Mouse (Mus musculus) left cerebral cortex, adult 18-20 months (tissue): ENCODE measurements around the gene Rfx2. TPM values are rescaled to one million over a fixed set of nuclear protein-coding genes. Genes with fewer than 3 reads are reported as not detected.

Experiments
- DNase-seq, 2 experiments: peaks; one replicate each; pipeline ENCODE4 v3.0.0; 2021 to 2022; ENCODE audit warnings: low spot score in 2 of 2, mixed read lengths in 1 of 2
- total RNA-seq, 2 experiments: library from RNA; stranded (reverse); gene quantifications; 2 replicates each; pipeline ENCODE4 v1.2.3; 2021

Gene Rfx2
- total RNA-seq, 2 experiments from 2014 or later, result 2.6 to 2.7 TPM

DNA sequence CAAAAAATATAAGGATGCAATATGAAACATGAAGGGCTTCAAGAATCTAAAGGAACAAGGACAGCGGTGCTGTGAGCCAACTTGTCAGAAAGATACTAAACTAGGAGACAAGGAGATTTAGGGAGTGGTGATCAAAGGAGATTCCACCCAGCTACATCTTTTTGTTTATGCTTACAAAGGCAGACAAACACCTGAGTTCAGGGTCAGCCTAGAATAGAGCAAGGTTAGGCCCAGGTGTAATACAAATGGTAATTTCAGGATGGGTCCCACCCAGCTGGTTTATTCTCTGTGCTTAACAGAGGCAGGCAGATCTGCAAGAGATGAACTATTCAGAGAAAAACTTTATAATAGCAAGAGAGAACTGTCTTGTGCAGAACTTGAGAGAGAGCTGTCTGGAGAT is 2.6 kb upstream of the Rfx2 start:
- DNase-seq, result no peak

DNA sequence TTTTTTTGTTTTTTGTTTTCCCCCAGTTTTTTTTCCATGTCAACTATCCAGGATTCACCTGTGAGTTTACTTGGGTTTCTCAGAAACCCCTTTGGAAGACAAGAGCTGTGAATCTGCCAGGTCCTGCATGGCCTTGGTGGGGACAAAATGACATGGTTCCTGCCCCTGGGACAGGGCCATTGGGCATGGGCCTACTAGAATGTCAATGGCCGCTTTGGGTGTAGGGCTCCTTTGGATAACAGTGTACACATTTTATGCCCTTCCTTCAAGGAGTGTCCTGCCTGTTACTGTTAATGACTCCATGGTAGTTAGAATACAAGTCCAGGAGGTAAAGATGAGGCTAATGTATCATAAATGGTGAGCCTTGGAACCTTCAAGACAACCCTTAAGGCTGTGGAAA is 2.1 kb upstream of the Rfx2 start:
- no peak for DNase-seq

DNA sequence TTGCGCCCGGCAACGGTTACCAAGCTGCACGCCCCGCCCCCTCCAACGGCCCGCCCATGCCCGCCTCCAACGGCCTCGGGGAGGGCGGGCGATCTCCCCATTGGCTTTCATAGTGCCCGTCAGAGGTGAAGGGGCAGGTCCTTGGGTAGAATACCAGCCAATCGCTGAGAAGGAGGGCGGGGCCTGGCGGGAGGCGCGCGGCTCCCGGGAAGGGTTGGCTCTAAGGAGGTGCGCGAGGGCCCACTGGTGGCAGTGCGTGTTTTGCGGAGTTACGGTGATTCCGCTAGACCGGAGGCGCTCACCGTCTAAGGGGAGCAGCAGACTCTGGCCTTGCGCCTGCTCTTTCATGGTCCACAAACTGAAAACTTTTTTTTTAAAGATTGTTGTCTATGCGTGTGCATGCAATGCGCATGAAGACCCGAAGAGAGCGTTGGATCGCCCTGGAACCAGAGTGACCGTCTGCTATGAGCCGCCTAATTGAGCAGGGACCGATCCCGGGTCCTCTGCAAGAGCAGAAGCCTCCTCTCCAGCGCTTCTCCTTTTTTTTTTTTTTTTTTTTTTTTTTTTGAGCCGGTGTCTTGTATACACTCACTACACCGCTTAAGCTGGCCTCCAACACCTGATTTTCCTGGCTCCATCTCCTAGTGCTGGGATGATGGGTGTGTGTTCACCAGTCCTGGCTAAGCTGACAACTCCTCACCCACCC is 451 bp upstream of the Rfx2 start:
- peak; percentile 97 to 98 for DNase-seq

DNA sequence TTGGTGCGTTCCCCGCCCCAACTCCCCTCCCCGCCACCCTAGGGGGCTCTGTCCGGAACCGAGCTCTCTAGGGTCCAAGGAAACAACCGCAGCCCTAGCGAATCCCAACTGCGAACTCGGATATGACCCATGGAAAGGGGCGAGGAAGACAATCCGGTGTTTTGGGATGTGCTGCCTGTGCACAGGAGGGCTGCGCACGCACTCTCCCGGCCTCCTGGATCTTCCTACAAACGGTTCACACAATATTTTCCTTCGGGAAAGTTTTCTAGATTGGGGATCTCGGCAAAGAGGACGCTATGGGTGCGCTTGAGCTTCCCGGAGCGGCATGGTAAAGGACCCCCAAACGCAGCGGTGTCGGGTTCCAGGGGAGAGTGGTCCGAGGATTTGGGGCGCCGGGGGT is 1.0 kb downstream of the Rfx2 start:
- DNase-seq, result no peak

DNA sequence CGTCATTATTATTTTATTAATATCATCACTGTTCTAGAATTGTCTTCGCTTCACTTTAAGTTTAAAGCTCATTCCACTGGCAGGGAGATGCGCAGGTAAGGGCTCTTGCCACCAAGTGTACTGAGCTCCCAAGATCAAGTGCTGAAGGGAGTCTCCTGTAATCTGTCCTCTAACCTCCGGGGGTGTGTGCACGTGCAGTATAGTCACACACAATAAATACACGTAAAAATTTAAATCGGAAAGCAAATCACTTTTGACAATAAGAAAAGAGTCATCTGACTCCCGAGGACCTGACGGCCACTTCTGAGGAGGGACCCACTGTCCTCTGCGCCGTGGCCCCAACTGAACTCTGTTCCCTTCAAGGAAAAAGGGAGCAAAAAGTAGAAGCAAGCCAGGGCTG is 1.6 kb downstream of the Rfx2 start:
- no peak for DNase-seq

DNA sequence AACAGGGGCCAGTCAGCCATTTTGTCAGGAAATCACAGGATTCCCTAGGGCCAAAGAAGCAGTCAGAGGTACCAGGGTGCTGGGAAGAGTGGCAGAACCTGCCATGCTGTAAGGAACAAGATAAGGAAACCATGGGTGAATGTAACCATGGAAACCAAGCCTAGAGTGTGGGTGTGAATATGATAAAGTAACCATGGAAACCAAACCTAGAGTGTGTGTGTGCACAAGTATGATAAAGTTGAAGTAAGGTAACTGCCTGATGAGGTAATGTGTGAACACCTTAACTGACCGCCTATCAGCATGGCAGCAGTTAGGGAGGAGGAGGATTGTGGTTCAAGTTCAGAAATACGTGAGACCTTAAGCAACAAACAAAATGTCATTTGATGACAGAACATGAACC is 4.1 kb downstream of the Rfx2 start:
- no peak for DNase-seq

DNA sequence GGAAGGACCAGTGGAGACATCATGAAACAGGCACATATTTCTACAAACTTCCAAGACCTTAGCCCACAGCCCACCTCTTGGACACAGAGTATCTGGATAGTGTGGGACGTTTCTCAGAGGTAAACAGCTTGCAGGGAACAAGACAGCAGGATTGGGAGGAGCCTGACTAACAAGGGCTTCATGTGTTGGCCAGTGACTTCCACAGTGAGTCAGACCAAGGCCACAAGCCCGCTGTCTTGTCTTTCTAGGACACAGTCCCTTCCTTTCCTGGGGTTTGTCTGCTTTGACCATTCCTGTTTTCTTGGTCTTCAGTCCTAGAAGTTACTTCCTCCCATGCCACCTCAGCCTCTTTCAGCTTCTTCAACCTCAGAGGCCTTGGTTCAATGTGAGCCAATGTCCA is 7.5 kb downstream of the Rfx2 start:
- DNase-seq, result no peak

DNA sequence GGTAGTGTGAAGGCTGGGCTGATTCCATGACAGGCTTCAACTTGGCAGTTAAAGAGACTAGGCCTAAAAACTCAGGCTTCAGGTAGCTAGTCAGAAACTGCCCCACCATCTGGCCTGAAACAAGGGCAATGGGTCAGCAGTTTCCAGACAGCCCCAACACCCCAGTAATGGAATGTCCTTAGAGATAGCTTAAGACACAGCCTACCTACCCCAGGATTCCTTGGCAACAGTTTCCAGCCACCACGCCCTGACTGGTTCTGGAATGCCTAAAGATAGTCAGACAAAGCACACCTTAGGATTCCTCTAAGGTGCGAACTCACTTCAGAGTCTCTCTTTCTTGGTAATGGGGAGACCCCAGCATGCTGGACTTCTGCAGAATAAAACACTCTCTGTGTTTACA is 8.4 kb downstream of the Rfx2 start:
- no peak for DNase-seq

DNA sequence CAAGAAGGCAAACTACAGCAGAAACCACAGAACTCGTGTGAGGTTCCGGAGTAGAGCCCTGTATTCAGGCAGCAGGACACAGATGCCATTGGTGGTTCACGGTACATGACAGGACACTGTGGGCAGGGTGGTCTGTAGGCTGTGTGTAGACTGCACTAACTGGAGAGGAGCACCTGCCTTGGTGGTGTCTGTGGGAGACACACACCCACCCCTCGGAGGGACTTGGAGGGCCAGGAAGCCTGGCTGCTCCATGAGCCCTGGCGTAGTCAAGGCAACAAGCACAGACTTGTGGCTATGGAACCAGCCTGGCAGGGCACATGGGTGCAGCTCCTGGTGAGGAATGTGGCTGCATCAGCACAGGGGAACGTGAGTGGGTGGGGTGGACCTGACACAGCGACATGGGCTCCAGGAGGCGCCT is 11.1 kb downstream of the Rfx2 start:
- DNase-seq, result peak in 1 of 2 experiments; percentile 36

DNA sequence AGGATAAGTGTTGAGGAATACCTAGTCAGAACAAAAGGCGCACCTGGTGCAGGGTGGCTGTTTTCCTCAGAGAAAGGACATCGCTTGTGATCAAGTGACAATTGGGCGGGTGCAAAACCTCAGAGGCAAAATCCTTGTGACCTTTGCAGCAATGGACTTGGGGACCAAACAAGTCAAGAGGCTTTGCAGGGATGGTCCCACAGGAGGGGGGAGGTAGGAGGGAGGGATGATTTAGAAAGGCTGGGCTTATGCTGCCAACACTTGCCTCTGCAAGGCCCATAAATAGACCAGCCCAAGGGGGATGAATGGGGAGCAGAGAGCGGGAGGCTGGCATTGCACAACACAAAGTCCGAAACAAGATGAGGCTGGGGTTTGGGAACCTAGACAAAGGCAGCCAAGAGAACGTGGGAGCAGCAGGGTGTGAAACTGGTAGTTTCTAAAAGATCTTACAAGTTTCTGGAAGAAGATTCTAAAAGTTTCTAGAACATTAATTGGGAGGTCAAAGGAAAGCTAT is 11.7 kb downstream of the Rfx2 start:
- DNase-seq, result no peak

DNA sequence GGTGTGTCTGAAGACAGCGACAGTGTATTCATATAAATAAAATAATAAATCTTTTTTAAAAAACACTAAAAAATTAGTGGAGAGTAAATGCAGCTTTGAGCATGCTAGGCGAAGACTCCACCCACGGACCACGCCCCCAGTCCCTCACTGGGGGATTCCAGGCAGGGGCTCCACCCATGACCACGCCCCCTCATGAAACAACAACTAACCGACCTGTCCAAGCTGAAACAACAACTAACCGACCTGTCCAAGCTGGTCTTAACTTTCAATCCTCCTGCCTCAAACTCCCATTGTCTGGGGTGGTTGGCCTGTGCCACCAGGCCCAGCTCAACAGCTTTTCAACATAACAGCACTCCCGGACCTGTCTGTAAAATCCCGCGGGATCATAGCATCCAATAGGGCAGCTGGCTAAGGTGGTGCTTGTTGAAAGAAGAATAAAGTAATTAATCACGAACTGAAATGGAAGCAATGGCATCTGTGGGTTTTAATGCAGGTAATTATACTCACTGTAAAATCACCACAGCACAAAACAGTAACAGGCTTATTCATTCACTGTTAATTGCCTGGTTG is 12.7 kb downstream of the Rfx2 start:
- no peak for DNase-seq

DNA sequence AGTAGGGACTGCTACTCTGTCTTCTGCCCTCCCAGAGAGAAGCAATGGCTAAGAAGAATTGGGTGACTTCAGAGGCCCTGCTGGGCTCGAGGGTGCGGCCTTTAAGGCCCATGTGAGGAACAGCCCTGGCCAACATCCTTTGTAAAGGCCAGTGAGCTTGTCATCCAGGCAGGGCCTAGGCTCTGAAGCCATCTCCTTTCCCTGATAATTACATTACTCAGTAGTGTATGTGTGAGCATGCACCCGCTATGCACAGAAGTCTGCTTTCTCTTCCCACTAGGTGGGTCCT is 15.8 kb downstream of the Rfx2 start:
- no peak for DNase-seq

DNA sequence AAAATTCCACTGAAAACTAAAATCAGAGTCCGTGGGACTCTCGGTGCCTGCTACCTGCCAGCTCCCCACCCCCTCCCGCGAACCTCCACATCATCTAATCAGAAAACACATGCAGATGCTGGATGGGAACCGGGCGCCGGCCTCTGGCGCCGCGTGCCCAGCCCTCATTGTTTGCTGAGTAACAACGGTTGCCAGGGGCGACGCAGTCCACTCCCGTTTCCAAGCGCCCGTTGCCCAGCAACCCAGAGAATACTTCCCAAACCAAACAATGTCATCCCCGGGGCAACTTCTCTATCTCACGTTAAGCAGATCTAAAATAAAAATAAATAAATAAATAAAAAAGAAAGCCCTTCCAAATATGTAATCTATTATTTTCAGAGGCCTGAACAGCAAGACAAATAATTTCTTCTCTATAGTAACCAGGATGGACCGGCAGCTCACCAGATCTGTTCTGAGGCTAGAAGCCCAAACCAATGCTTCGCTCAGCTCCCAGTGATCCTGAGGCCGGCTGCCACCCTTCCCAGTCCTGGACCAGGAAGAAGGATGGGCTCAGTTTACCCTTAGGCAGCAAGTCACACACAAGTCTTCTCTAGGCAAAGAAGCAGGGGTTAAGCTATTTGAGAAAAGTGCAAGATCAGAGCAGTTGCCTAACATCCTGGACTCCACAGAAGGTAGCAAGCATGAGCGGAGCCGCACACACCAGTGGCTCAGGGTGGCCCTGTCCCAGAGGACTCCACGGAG is 16.3 kb downstream of the Rfx2 start:
- peak; percentile 71 to 82 for DNase-seq

DNA sequence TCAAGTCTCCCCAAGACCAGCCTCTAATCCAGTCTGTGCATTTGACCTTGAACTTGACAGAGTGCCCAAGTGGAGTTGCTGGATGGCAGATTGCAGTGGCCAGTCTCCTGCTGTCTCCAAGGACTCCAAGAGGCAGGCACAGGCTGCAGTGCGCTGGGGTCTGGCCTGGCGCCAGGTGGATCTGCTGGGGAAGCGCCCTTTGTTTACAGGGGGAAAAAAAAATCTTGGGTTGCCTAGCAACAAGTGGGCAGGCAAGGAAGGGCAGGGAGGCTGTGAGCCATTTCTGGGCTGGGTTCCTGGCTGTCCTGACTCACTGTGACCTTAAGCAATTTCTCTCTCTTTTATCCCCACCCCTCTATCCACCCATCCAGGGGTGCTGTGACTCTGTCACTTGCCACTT is 20.6 kb downstream of the Rfx2 start:
- DNase-seq, result peak; percentile 57 to 65

DNA sequence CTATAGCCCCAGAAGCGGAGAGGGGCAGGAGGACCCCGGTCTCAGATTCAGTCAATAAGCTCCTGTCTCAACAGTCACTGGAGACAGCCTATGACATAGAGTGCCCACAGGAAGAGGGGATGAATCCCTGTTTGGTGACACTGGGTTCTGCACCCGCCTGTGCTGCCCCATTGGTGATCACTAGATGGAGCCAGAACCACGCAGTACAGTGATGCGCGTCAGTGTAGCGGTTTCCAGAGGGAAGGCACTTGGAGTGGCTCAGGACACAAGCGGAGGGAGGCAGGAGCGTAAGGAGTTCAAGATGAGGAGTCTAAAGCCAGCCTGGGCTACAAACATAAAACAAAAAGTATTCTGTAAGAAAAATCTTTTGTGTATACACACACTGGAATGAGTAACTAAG is 22.3 kb downstream of the Rfx2 start:
- DNase-seq, result peak; percentile 84 to 86

DNA sequence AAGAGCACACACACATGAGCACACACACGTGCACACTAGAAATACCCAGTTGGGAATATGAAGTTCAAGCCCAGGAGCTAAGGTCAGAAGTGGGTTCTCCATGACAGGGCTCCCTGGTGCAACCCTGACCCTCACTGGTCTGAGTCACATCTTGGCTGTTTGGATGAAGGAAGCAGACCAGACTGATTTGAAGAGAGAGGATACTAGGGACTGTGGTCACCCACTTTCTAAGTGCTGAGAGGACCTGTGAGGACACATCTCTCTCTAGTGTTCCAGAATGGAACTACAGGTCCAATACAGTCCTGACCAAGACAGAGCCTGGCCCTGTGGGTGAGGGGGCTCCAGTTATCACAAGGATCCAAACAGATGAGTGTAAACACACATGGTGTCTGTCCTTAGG is 25.0 kb downstream of the Rfx2 start:
- no peak for DNase-seq

DNA sequence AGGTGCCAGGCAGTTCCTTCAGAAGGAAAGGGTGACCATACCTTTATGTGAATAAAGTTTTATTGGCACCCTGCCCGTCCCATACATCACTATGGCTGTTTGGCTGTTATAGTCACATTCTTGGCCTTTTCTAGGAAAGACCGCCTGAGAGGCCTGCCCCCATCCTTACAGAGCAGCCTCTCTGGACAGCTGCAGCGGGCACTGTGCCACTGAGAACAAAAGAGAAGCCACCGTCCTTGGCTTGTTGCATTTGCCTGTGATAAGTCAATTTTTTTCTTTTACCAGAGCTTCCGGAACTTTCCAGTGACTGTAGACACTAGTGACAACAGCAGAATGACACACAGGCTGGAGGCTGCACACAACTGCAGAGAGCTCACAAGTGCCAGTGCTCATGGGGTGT is 25.9 kb downstream of the Rfx2 start:
- no peak for DNase-seq

DNA sequence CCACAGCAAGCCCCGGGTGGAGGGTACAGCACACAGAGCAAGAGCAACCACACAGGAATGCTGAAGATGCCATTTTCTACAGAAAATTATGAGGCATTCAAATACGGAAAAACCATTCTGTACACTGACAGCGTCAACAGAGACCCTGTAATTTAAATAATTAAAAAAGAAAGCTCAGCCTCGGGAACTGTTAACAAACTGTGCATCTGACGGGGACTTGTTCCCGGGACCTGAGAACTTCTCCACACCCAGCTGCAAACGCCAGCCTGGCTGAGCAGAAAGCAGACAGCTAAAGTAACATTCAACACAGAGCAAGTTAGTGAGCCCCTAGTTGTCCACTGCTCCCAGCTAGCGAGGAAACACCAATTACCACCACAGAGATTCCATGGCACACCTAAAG is 28.7 kb downstream of the Rfx2 start:
- no peak for DNase-seq

DNA sequence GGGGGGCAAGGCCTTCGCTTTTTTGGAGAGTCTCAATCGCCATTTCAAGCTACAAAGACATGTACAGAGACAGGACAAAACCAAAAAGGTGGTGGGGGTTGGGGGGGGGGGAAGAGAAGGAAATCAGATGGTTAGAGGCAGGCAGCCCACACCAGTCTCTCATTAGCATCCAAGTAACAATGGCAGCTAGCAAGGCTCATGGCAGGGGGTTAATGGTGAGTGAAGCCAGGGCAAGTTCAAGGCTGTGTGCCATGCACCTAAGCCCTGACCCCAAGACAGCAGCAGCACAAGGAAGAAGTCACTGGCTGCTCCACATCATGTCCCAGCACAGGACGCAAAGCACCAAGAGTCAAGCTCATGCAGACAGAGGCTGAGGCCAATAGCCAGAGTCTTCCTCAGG is 31.5 kb downstream of the Rfx2 start:
- no peak for DNase-seq

DNA sequence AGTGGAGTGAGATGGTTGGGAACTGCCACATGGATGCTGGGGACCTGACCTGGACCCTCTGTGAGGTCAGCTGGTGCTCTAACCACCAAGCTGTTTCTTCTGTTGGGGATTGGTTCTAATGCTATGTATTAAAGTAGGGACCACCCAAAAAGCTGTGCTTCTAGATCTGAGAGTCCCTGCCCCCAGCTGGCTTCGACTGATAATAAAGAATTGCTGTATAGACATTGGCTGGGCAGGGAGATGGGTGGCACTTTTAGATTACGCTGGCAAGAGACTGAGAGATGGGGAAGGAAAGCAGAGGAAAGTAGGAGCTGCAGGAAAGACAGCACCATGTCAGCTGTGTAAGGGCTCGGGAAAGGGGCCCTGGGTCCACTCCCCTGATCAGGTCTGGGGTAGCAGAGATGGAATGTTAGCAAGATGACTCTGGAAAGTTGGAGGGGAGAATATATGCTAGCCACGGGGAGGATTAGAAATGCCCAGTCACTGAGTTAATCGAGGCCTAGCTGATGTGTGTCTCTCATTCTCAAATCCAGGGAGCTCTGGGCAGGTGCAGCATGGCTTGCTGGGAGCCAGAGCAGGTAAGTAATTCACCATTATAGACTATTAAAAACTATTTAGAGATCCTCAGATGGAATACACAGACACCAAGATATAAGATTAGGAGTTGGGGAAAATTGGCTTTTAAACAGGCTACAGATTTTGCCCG is 37.0 kb downstream of the Rfx2 start:
- no peak for DNase-seq

DNA sequence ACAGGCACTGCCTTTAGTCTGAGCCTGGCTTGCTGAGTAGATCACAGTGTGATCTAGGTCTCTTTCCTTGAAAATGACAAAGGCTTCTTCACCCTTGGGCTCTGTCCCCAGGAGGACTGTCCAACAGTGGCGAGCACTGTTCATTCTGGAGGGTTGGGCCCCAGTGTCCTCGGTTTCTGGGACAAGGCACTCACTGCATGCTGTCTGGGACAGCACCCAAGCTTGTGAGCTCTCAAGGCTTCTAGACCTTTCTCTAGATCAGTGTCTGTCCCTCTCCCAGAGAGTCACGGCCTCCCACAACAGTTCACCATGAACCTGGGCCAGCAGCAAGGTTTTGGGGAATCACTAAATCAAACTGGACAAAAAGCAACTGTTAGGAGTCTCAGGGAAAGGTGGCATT is 38.2 kb downstream of the Rfx2 start:
- no peak for DNase-seq

DNA sequence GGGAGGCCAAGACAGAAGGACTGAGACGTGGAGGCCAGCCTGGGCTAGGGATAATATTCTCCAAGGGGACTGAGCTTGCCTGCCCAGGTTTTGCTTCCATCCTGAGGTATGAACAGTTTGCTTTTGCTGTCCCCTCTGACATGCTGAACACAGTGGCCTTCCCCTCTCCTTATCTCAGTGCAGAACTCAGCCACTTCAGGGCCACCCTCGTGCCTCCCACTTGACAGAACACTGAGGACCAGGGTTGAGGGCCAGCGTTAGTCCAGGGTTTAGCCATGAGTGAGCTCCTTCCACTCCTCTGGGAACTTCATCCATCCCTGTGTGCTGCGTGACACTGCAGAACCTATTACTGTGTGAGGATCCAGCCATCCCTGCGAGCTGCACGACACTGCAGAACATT is 41.5 kb downstream of the Rfx2 start:
- DNase-seq, result no peak
